7 mouse cellular contexts compared by ENCODE assay signal in genomic region chr12:56345367-56346089, GRCm38 (mm10). TPM values are rescaled to one million over a fixed set of nuclear protein-coding genes. Genes with fewer than 3 reads are reported as not detected.
DNase-seq lines count a peak whose midpoint lies in the region; ATAC-seq lines count a peak whose summit lies in the region.

TSS of gene Mbip (minus strand) at chr12:56345894.

- H3K4me2 ChIP-seq in embryonic facial prominence, embryonic 11.5 days (ENCODE audit: low read depth, low read length) = peak within 1 kb of the TSS; percentile 47
- H3K4me2 ChIP-seq in midbrain, embryonic 13.5 days (replicated peaks) = peak within 1 kb of the TSS; percentile 59

- peak within 1 kb of the TSS; percentile 93 for H3K4me3 ChIP-seq in embryonic facial prominence, embryonic 11.5 days (ENCODE audit: low read depth, low read length)
- H3K4me3 ChIP-seq in limb, embryonic 10.5 days = peak within 1 kb of the TSS; percentile 93
- peak within 1 kb of the TSS; percentile 81 for H3K4me3 ChIP-seq in midbrain, embryonic 13.5 days (replicated peaks)

- ATAC-seq in embryonic facial prominence, embryonic 11.5 days (replicated peaks; ENCODE audit: insufficient number of reproducible peaks, low FRiP score, low TSS enrichment, low read depth) = peak; percentile 99
- ATAC-seq in granulocyte monocyte progenitor cell, adult 5-6 weeks (replicated peaks; ENCODE audit: poor library complexity, severe bottlenecking) = peak; percentile 100
- ATAC-seq in midbrain, embryonic 13.5 days = peak; percentile 100

- H3K27me3 ChIP-seq in embryonic facial prominence, embryonic 11.5 days (ENCODE audit: control insufficient read depth, insufficient read depth, low read length) = no peaks in the 10 kb centered on the region
- no peaks in the 10 kb centered on the region for H3K27me3 ChIP-seq in limb, embryonic 10.5 days (ENCODE audit: low read depth, poor library complexity, severe bottlenecking)
- H3K27me3 ChIP-seq in midbrain, embryonic 13.5 days = no peaks in the 10 kb centered on the region

- peak; percentile 99 for DNase-seq in adrenal gland, postnatal 14 days
- DNase-seq in embryonic facial prominence, embryonic 11.5 days (ENCODE audit: low spot score) = peak; percentile 99
- peak; percentile 95 for DNase-seq in kidney, adult 11 months
- DNase-seq in limb, embryonic 10.5 days (ENCODE audit: low spot score) = peak; percentile 97
- peak; percentile 90 for DNase-seq in spleen, adult 12 weeks (ENCODE audit: low spot score)

- peak within 1 kb of the TSS; percentile 75 for H3K9ac ChIP-seq in embryonic facial prominence, embryonic 11.5 days (replicated peaks; ENCODE audit: low read length)
- H3K9ac ChIP-seq in midbrain, embryonic 13.5 days (replicated peaks) = peak within 1 kb of the TSS; percentile 86

- WGBS in embryonic facial prominence, embryonic 11.5 days = under 1% methylated on average over 35 of the region's 37 CpGs
- WGBS in limb, embryonic 10.5 days = under 1% methylated on average over 37 of the region's 37 CpGs
- WGBS in midbrain, embryonic 13.5 days = under 1% methylated on average over 37 of the region's 37 CpGs

- H3K27ac ChIP-seq in embryonic facial prominence, embryonic 11.5 days (replicated peaks; ENCODE audit: low read depth, low read length) = no peak within 1 kb of the TSS
- peak within 1 kb of the TSS; percentile 93 for H3K27ac ChIP-seq in limb, embryonic 10.5 days
- peak within 1 kb of the TSS; percentile 48 for H3K27ac ChIP-seq in midbrain, embryonic 13.5 days

- H3K36me3 ChIP-seq in embryonic facial prominence, embryonic 11.5 days (replicated peaks; ENCODE audit: control insufficient read depth, insufficient read depth, low read depth, low read length) = no peaks in the 10 kb centered on the region
- H3K36me3 ChIP-seq in limb, embryonic 10.5 days = no peaks in the 10 kb centered on the region
- H3K36me3 ChIP-seq in midbrain, embryonic 13.5 days = no peaks in the 10 kb centered on the region

- no peaks in the 10 kb centered on the region for H3K4me1 ChIP-seq in embryonic facial prominence, embryonic 11.5 days (ENCODE audit: control insufficient read depth, insufficient read depth, low read length)
- H3K4me1 ChIP-seq in limb, embryonic 10.5 days = peaks cover 4% of the 10 kb centered on the region; the same call in 1 of the 2 replicates
- peaks cover 9% of the 10 kb centered on the region for H3K4me1 ChIP-seq in midbrain, embryonic 13.5 days (replicated peaks)

- no peaks in the 10 kb centered on the region for H3K9me3 ChIP-seq in embryonic facial prominence, embryonic 11.5 days (replicated peaks; ENCODE audit: control insufficient read depth, low read length)
- no peaks in the 10 kb centered on the region for H3K9me3 ChIP-seq in limb, embryonic 10.5 days (replicated peaks)
- H3K9me3 ChIP-seq in midbrain, embryonic 13.5 days = no peaks in the 10 kb centered on the region

RNA-seq across cellular contexts. Expression of gene Mbip, which starts in this region (rescaled TPM):
- 12.5 and 16.2 TPM in 2 replicates for total RNA-seq in adrenal gland, postnatal 14 days (2021)
- 60.6 and 64.4 TPM in 2 replicates for polyA plus RNA-seq in embryonic facial prominence, embryonic 11.5 days (2014; fragmentation: Nextera tagmentation; extraction: Ambion mirVana)
- 10.9 and 23.8 TPM in 2 replicates for total RNA-seq in granulocyte monocyte progenitor cell, adult 5-6 weeks (2014; fragmentation: Nextera tagmentation)
- 22.6 and 33.1 TPM in 2 replicates for total RNA-seq in granulocyte monocyte progenitor cell, adult 5-6 weeks (2017)
- polyA plus RNA-seq in limb, embryonic 10.5 days (2016; fragmentation: Nextera tagmentation; extraction: Ambion mirVana) = 40.5 and 47.7 TPM in 2 replicates
- polyA plus RNA-seq in midbrain, embryonic 13.5 days (2015; fragmentation: Nextera tagmentation; extraction: Ambion mirVana) = 51.1 and 56.0 TPM in 2 replicates
